Mouse (Mus musculus): ENCODE measurements around the gene Abcc5.
A peak's percentile ranks its signal among the peaks of the same experiment; 100 is the strongest.
"Not testable (repeated sequence)": the region's sequence is repeated elsewhere in the genome, so short reads cannot be mapped to it uniquely, and the experiment has no call there.

Abcc5 gene

GRCm38 (mm10) chr16:20425855-20426598 lies at the start of gene Abcc5:
Gene Abcc5 (minus strand): TSS chr16:20426394.
- peak; percentile 69 for DNase-seq (ENCODE audit: low spot score)

- DNase-seq (ENCODE audit: low spot score), result no peak
These were observed 49.1 kb upstream of the Abcc5 start for GRCm38 (mm10) chr16:20475335-20475734.

- DNase-seq (ENCODE audit: low spot score), result no peak
These were observed 48.6 kb upstream of the Abcc5 start for GRCm38 (mm10) chr16:20474786-20475185.

- no peak for DNase-seq (ENCODE audit: low spot score)
These were observed 48.0 kb upstream of the Abcc5 start for GRCm38 (mm10) chr16:20474211-20474610.

GRCm38 (mm10) chr16:20473748-20474147 lies 47.6 kb upstream of the Abcc5 start:
- DNase-seq (ENCODE audit: low spot score), result no peak

GRCm38 (mm10) chr16:20471686-20472085 lies 45.5 kb upstream of the Abcc5 start:
- no peak for DNase-seq (ENCODE audit: low spot score)

- no peak for DNase-seq (ENCODE audit: low spot score)
These were observed 44.8 kb upstream of the Abcc5 start for GRCm38 (mm10) chr16:20470981-20471380.

GRCm38 (mm10) chr16:20464725-20465124 lies 38.5 kb upstream of the Abcc5 start:
- DNase-seq (ENCODE audit: low spot score), result no peak

GRCm38 (mm10) chr16:20458736-20459135 lies 32.5 kb upstream of the Abcc5 start:
- DNase-seq (ENCODE audit: low spot score), result not testable (repeated sequence)

- no peak for DNase-seq (ENCODE audit: low spot score)
These were observed 29.9 kb upstream of the Abcc5 start for GRCm38 (mm10) chr16:20456106-20456505.

GRCm38 (mm10) chr16:20454155-20454654 lies 28.0 kb upstream of the Abcc5 start:
- DNase-seq (ENCODE audit: low spot score), result no peak

- DNase-seq (ENCODE audit: low spot score), result no peak
These were observed 25.6 kb upstream of the Abcc5 start for GRCm38 (mm10) chr16:20451774-20452173.

GRCm38 (mm10) chr16:20445871-20446270 lies 19.7 kb upstream of the Abcc5 start:
- DNase-seq (ENCODE audit: low spot score), result no peak

- DNase-seq (ENCODE audit: low spot score), result no peak
These were observed 18.7 kb upstream of the Abcc5 start for GRCm38 (mm10) chr16:20444831-20445388.

- DNase-seq (ENCODE audit: low spot score), result no peak
These were observed 16.7 kb upstream of the Abcc5 start for GRCm38 (mm10) chr16:20442871-20443270.

GRCm38 (mm10) chr16:20438673-20439415 lies 12.7 kb upstream of the Abcc5 start:
- no peak for DNase-seq (ENCODE audit: low spot score)

GRCm38 (mm10) chr16:20438046-20438445 lies 11.9 kb upstream of the Abcc5 start:
- not testable (repeated sequence) for DNase-seq (ENCODE audit: low spot score)

- no peak for DNase-seq (ENCODE audit: low spot score)
These were observed 10.1 kb upstream of the Abcc5 start for GRCm38 (mm10) chr16:20436281-20436680.

GRCm38 (mm10) chr16:20429328-20429727 lies 3.1 kb upstream of the Abcc5 start:
- no peak for DNase-seq (ENCODE audit: low spot score)

GRCm38 (mm10) chr16:20427566-20427965 lies 1.4 kb upstream of the Abcc5 start:
- no peak for DNase-seq (ENCODE audit: low spot score)

- DNase-seq (ENCODE audit: low spot score), result no peak
These were observed 1.2 kb downstream of the Abcc5 start for GRCm38 (mm10) chr16:20424719-20425650.

- DNase-seq (ENCODE audit: low spot score), result no peak
These were observed 1.9 kb downstream of the Abcc5 start for GRCm38 (mm10) chr16:20424226-20424663.

All from ovary, postnatal 10 days (tissue).